Mouse (Mus musculus) liver, adult 2 months (tissue): Measurements from ENCODE around the gene Mia.

ENCODE experiments used
- CTCF ChIP-seq: fragments of 200-500 bp; IDR thresholded peaks from 2 replicates; pipeline ENCODE4 v1.5.1; 2011; ENCODE audit warnings: low read depth, low read length, control low read depth
- POLR2A ChIP-seq: fragments of 200-500 bp; IDR thresholded peaks from 2 replicates; pipeline ENCODE4 v1.6.1; 2011; ENCODE audit warnings: low read length, control low read depth; ENCODE audit not compliant: insufficient read depth; ENCODE audit errors: extremely low read depth

GRCm38 (mm10) chr7:27129811-27130210, 51.1 kb downstream of the Mia start:
- TF ChIP-seq CTCF (no peak), POLR2A (no peak)
